Mouse (Mus musculus) limb, embryonic 10.5 days (tissue): ENCODE results near the gene Cd46. TPM values are rescaled to one million over a fixed set of nuclear protein-coding genes. Genes with fewer than 3 reads are reported as not detected.
A peak's percentile ranks its signal among the peaks of the same experiment; 100 is the strongest.

Experiments used
- DNase-seq: peaks from one replicate; pipeline ENCODE4 v3.0.0-alpha.2; 2017; ENCODE audit warnings: low spot score
- H3K27ac ChIP-seq: fragments of 300-500 bp; sonication (generic); 2 replicates; pipeline ENCODE4 v1.5.1; 2016; ENCODE audit warnings: mild to moderate bottlenecking
- H3K27me3 ChIP-seq: fragments of 300-500 bp; sonication (generic); 2 replicates; pipeline ENCODE4 v1.6.1; 2016; ENCODE audit warnings: low read depth, mild to moderate bottlenecking; ENCODE audit not compliant: poor library complexity, severe bottlenecking
- H3K36me3 ChIP-seq: fragments of 300-500 bp; sonication (generic); 2 replicates; pipeline ENCODE4 v1.6.1; 2016; ENCODE audit warnings: mild to moderate bottlenecking, moderate library complexity
- H3K4me1 ChIP-seq: fragments of 300-500 bp; sonication (generic); 2 replicates; pipeline ENCODE4 v1.6.1; 2016
- H3K4me3 ChIP-seq: fragments of 300-500 bp; sonication (generic); 2 replicates; pipeline ENCODE4 v1.5.1; 2016; ENCODE audit warnings: mild to moderate bottlenecking, moderate library complexity
- H3K9me3 ChIP-seq: fragments of 300-500 bp; sonication (generic); replicated peaks from 2 replicates; pipeline ENCODE4 v1.6.1; 2016; ENCODE audit warnings: mild to moderate bottlenecking
- WGBS: fragments of 180-500 bp; shearing (Covaris S2); methylation state at CpG from one replicate; pipeline ENCODE4 v1.1.7; 2016; 5-methylcytosine and 5-hydroxymethylcytosine counted together
- microRNA counts: library from miRNA; unstranded; fragments of <30 nt; microRNA quantifications from one replicate; lab custom pipeline; 2017
- microRNA-seq: library from miRNA; unstranded; fragments of <30 nt; microRNA quantifications from one replicate; pipeline ENCODE4, GENCODE M21; 2017
- polyA plus RNA-seq: library from polyadenylated mRNA; unstranded; fragments of >200 nt; fragmentation: Nextera tagmentation; extraction: Ambion mirVana; gene quantifications from 2 replicates; pipeline ENCODE4 v1.2.1, GENCODE M21; 2016

The Cd46 gene
- polyA plus RNA-seq, 1 experiment from 2014 or later, result 0.30 TPM

DNA sequence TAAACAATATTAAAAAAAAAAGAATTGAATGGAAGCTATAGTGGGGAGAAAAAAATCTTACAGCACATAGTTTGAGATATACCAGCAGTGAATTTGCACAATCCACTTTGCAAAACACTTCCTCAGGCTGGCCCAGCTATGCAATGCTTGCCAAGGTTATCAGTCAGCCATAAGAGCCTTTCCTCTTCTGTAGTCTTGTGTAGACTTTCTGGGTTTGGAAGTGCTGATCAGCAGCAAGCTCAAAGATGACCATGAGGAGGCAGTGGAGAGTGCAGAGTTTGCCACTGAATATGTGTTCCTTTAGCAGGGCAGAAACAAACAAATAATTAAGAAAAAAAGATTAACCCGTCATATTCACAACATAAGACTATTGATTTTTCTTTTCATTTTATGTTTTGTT is 103.0 kb downstream of the Cd46 start:
- Histone ChIP-seq H3K4me3 (no peak overlapping the region), H3K27me3 (no peaks in the 10 kb centered on the region), H3K27ac (no peak overlapping the region), H3K36me3 (no peaks in the 10 kb centered on the region), H3K4me1 (no peaks in the 10 kb centered on the region), H3K9me3 (no peaks in the 10 kb centered on the region)
- WGBS, result 97% methylated on average over 1 of the region's 1 CpGs
- no peak for DNase-seq

MicroRNAs within 50 kb of the gene (microRNA counts, 519-probe panel; counts per million panel counts)
- 684 counts per million, percentile 72 among the panel's probes with 10 or more counts for microRNA mmu-miR-29b (lab: Ali Mortazavi, UCI)
- microRNA mmu-miR-29c (lab: Ali Mortazavi, UCI), result 4,226 counts per million, percentile 80 among the panel's probes with 10 or more counts

Small RNAs within 50 kb of the gene (microRNA-seq; reads per million reads assigned to microRNA genes)
- gene Mir29b-2 (1.2 reads per million), gene Mir29c (42.2 reads per million, percentile 39 among the genes with 10 or more reads in this experiment)

Other genes with a start within 250 kb of the Cd46 start
- 51.7 and 52.3 TPM in 2 replicates for gene Cd34, start 153.4 kb downstream of the Cd46 start, polyA plus RNA-seq
- 40.2 and 44.5 TPM in 2 replicates for gene Cr1l, start 39.3 kb upstream of the Cd46 start, polyA plus RNA-seq
- 0.59 and 0.78 TPM in 2 replicates for gene Cr2, start 84.5 kb upstream of the Cd46 start, polyA plus RNA-seq